Mouse (Mus musculus): ENCODE measurements around the gene Btbd8. TPM values are rescaled to one million over a fixed set of nuclear protein-coding genes. Genes with fewer than 3 reads are reported as not detected.

Btbd8 gene
- polyA plus RNA-seq, 1 experiment from 2014 or later, result 2.6 TPM

- 0 out of 2 replicates have a peak, but pooled peaks cover 2% of the 10 kb centered on the region for H3K36me3 ChIP-seq (ENCODE audit: control insufficient read depth, insufficient read depth, low read length)
- peak overlapping the region; percentile 28 for H3K4me2 ChIP-seq
- ATAC-seq (replicated peaks; ENCODE audit: low FRiP score), result peak; percentile 92
- no peak overlapping the region for H3K9ac ChIP-seq (ENCODE audit: low read depth, low read length)
- peaks cover 3% of the 10 kb centered on the region; the same call in 1 of the 2 replicates for H3K4me1 ChIP-seq (replicated peaks; ENCODE audit: control insufficient read depth, insufficient read depth, low read length)
- 38% methylated on average over 10 of the region's 10 CpGs for WGBS
- H3K4me3 ChIP-seq (ENCODE audit: low read depth, low read length), result no peak overlapping the region
- H3K9me3 ChIP-seq (ENCODE audit: control insufficient read depth, low read length), result no peaks in the 10 kb centered on the region
- DNase-seq (ENCODE audit: low spot score), result peak; percentile 42
- no peaks in the 10 kb centered on the region for H3K27me3 ChIP-seq (replicated peaks; ENCODE audit: control insufficient read depth, insufficient read depth, low read length)
- H3K27ac ChIP-seq (ENCODE audit: low read depth, low read length), result peak overlapping the region; percentile 82
These were observed 33.0 kb downstream of the Btbd8 start for GRCm38 (mm10) chr5:107470600-107471329.

GRCm38 (mm10) chr5:107480194-107480593, 42.4 kb downstream of the Btbd8 start:
- 83% methylated on average over 2 of the region's 2 CpGs for WGBS
- no peak overlapping the region for H3K27ac ChIP-seq (ENCODE audit: low read depth, low read length)
- H3K36me3 ChIP-seq (ENCODE audit: control insufficient read depth, insufficient read depth, low read length), result no peaks in the 10 kb centered on the region
- no peaks in the 10 kb centered on the region for H3K4me1 ChIP-seq (replicated peaks; ENCODE audit: control insufficient read depth, insufficient read depth, low read length)
- no peaks in the 10 kb centered on the region for H3K27me3 ChIP-seq (replicated peaks; ENCODE audit: control insufficient read depth, insufficient read depth, low read length)
- no peak overlapping the region for H3K4me2 ChIP-seq
- ATAC-seq (replicated peaks; ENCODE audit: low FRiP score), result no peak
- DNase-seq (ENCODE audit: low spot score), result no peak
- H3K9me3 ChIP-seq (ENCODE audit: control insufficient read depth, low read length), result no peaks in the 10 kb centered on the region
- H3K9ac ChIP-seq (ENCODE audit: low read depth, low read length), result no peak overlapping the region
- H3K4me3 ChIP-seq (ENCODE audit: low read depth, low read length), result no peak overlapping the region

GRCm38 (mm10) chr5:107488996-107489395, 51.2 kb downstream of the Btbd8 start:
- no peak overlapping the region for H3K9ac ChIP-seq (ENCODE audit: low read depth, low read length)
- H3K36me3 ChIP-seq (ENCODE audit: control insufficient read depth, insufficient read depth, low read length), result no peaks in the 10 kb centered on the region
- H3K9me3 ChIP-seq (ENCODE audit: control insufficient read depth, low read length), result no peaks in the 10 kb centered on the region
- H3K4me1 ChIP-seq (replicated peaks; ENCODE audit: control insufficient read depth, insufficient read depth, low read length), result no peaks in the 10 kb centered on the region
- WGBS, result 63% methylated on average over 4 of the region's 4 CpGs
- no peaks in the 10 kb centered on the region for H3K27me3 ChIP-seq (replicated peaks; ENCODE audit: control insufficient read depth, insufficient read depth, low read length)
- no peak overlapping the region for H3K4me2 ChIP-seq
- DNase-seq (ENCODE audit: low spot score) (no peak), ATAC-seq (replicated peaks; ENCODE audit: low FRiP score) (no peak)
- no peak overlapping the region for H3K27ac ChIP-seq (ENCODE audit: low read depth, low read length)
- no peak overlapping the region for H3K4me3 ChIP-seq (ENCODE audit: low read depth, low read length)

GRCm38 (mm10) chr5:107491036-107491435, 53.2 kb downstream of the Btbd8 start:
- 0 out of 2 replicates have a peak, but pooled peaks cover 3% of the 10 kb centered on the region for H3K9me3 ChIP-seq (ENCODE audit: control insufficient read depth, low read length)
- no peak overlapping the region for H3K4me2 ChIP-seq

GRCm38 (mm10) chr5:107492471-107492870, 54.7 kb downstream of the Btbd8 start:
- Histone ChIP-seq H3K36me3 (ENCODE audit: control insufficient read depth, insufficient read depth, low read length) (peaks cover 3% of the 10 kb centered on the region; the same call in 1 of the 2 replicates), H3K4me3 (ENCODE audit: low read depth, low read length) (no peak overlapping the region), H3K27ac (ENCODE audit: low read depth, low read length) (no peak overlapping the region), H3K9ac (ENCODE audit: low read depth, low read length) (no peak overlapping the region), H3K27me3 (replicated peaks; ENCODE audit: control insufficient read depth, insufficient read depth, low read length) (no peaks in the 10 kb centered on the region), H3K4me2 (no peak overlapping the region), H3K4me1 (replicated peaks; ENCODE audit: control insufficient read depth, insufficient read depth, low read length) (no peaks in the 10 kb centered on the region), H3K9me3 (ENCODE audit: control insufficient read depth, low read length) (0 out of 2 replicates have a peak, but pooled peaks cover 3% of the 10 kb centered on the region)
- DNase-seq (ENCODE audit: low spot score), result no peak
- WGBS, result 82% methylated on average over 2 of the region's 2 CpGs
- no peak for ATAC-seq (replicated peaks; ENCODE audit: low FRiP score)

More at GRCm38 (mm10) chr5:107491036-107491435, 53.2 kb downstream of the Btbd8 start:
- H3K4me3 ChIP-seq (ENCODE audit: low read depth, low read length), result no peak overlapping the region
- H3K27me3 ChIP-seq (replicated peaks; ENCODE audit: control insufficient read depth, insufficient read depth, low read length), result no peaks in the 10 kb centered on the region
- H3K9ac ChIP-seq (ENCODE audit: low read depth, low read length), result no peak overlapping the region
- no peaks in the 10 kb centered on the region for H3K4me1 ChIP-seq (replicated peaks; ENCODE audit: control insufficient read depth, insufficient read depth, low read length)
- DNase-seq (ENCODE audit: low spot score), result no peak
- H3K27ac ChIP-seq (ENCODE audit: low read depth, low read length), result no peak overlapping the region
- WGBS, result 82% methylated on average over 9 of the region's 9 CpGs
- peaks cover 3% of the 10 kb centered on the region; the same call in 1 of the 2 replicates for H3K36me3 ChIP-seq (ENCODE audit: control insufficient read depth, insufficient read depth, low read length)
- no peak for ATAC-seq (replicated peaks; ENCODE audit: low FRiP score)

- H3K4me1 ChIP-seq (replicated peaks; ENCODE audit: control insufficient read depth, insufficient read depth, low read length), result no peaks in the 10 kb centered on the region
- H3K27me3 ChIP-seq (replicated peaks; ENCODE audit: control insufficient read depth, insufficient read depth, low read length), result no peaks in the 10 kb centered on the region
- no peak overlapping the region for H3K27ac ChIP-seq (ENCODE audit: low read depth, low read length)
- H3K36me3 ChIP-seq (ENCODE audit: control insufficient read depth, insufficient read depth, low read length), result peaks cover 3% of the 10 kb centered on the region; the same call in 1 of the 2 replicates
- 0 out of 2 replicates have a peak, but pooled peaks cover 3% of the 10 kb centered on the region for H3K9me3 ChIP-seq (ENCODE audit: control insufficient read depth, low read length)
- 96% methylated on average over 5 of the region's 5 CpGs for WGBS
- H3K9ac ChIP-seq (ENCODE audit: low read depth, low read length), result no peak overlapping the region
- no peak overlapping the region for H3K4me2 ChIP-seq
- H3K4me3 ChIP-seq (ENCODE audit: low read depth, low read length), result no peak overlapping the region
- ATAC-seq (replicated peaks; ENCODE audit: low FRiP score) (no peak), DNase-seq (ENCODE audit: low spot score) (no peak)
These were observed 57.0 kb downstream of the Btbd8 start for GRCm38 (mm10) chr5:107494759-107495158.

- ATAC-seq (replicated peaks; ENCODE audit: low FRiP score), result no peak
- peaks cover 3% of the 10 kb centered on the region; the same call in 1 of the 2 replicates for H3K36me3 ChIP-seq (ENCODE audit: control insufficient read depth, insufficient read depth, low read length)
- 81% methylated on average over 2 of the region's 2 CpGs for WGBS
These were observed 58.2 kb downstream of the Btbd8 start for GRCm38 (mm10) chr5:107496047-107496446.

GRCm38 (mm10) chr5:107497519-107498501, 60.0 kb downstream of the Btbd8 start:
- Histone ChIP-seq H3K9ac (ENCODE audit: low read depth, low read length) (no peak overlapping the region), H3K4me1 (replicated peaks; ENCODE audit: control insufficient read depth, insufficient read depth, low read length) (no peaks in the 10 kb centered on the region), H3K4me2 (no peak overlapping the region), H3K9me3 (ENCODE audit: control insufficient read depth, low read length) (0 out of 2 replicates have a peak, but pooled peaks cover 3% of the 10 kb centered on the region), H3K27ac (ENCODE audit: low read depth, low read length) (no peak overlapping the region), H3K4me3 (ENCODE audit: low read depth, low read length) (no peak overlapping the region), H3K36me3 (ENCODE audit: control insufficient read depth, insufficient read depth, low read length) (peaks cover 3% of the 10 kb centered on the region; the same call in 1 of the 2 replicates), H3K27me3 (replicated peaks; ENCODE audit: control insufficient read depth, insufficient read depth, low read length) (no peaks in the 10 kb centered on the region)
- DNase-seq (ENCODE audit: low spot score) (no peak), ATAC-seq (replicated peaks; ENCODE audit: low FRiP score) (no peak)
- 79% methylated on average over 10 of the region's 10 CpGs for WGBS

More at GRCm38 (mm10) chr5:107496047-107496446, 58.2 kb downstream of the Btbd8 start:
- DNase-seq (ENCODE audit: low spot score), result no peak
- Histone ChIP-seq H3K4me3 (ENCODE audit: low read depth, low read length) (no peak overlapping the region), H3K4me2 (no peak overlapping the region), H3K27me3 (replicated peaks; ENCODE audit: control insufficient read depth, insufficient read depth, low read length) (no peaks in the 10 kb centered on the region), H3K4me1 (replicated peaks; ENCODE audit: control insufficient read depth, insufficient read depth, low read length) (no peaks in the 10 kb centered on the region), H3K27ac (ENCODE audit: low read depth, low read length) (no peak overlapping the region), H3K9me3 (ENCODE audit: control insufficient read depth, low read length) (0 out of 2 replicates have a peak, but pooled peaks cover 3% of the 10 kb centered on the region), H3K9ac (ENCODE audit: low read depth, low read length) (no peak overlapping the region)

Data from liver, embryonic 11.5 days (tissue).